Mouse (Mus musculus): ENCODE measurements around the gene Lbhd2.

DNA sequence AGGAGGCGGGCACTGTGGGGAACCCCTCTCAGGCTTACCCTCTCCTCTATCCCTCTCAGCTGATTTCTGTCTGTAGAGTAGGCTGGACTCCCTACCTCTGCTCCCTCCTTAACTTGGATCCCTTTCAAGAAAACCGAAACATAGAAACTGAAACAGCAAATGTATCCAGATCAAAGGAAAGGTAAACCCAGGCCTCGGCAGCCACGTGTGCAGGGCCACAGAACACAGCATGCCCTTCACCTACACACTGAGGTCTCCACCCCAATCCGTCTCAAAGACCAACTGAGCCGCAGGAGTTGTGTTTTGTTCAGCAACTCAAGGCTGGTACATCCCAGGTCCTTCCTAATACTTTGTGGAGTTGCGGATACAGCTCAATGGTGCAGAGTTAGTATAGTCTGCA, 39.5 kb upstream of the Lbhd2 start:
- TF ChIP-seq CTCF (IDR thresholded peaks at IDR 0.05; ENCODE audit: control insufficient read depth, insufficient read depth, insufficient replicate concordance, low read depth, low read length), result no peak
- TF ChIP-seq POLR2A (IDR thresholded peaks at IDR 0.05; ENCODE audit: control insufficient read depth, low read depth, low read length), result no peak
